Mouse (Mus musculus): Measurements from ENCODE around the gene Zbtb42. TPM values are rescaled to one million over a fixed set of nuclear protein-coding genes. Genes with fewer than 3 reads are reported as not detected.

The Zbtb42 gene
- polyA plus RNA-seq, 1 experiment from 2014 or later, result 2.3 TPM

- 89% methylated on average over 14 of the region's 14 CpGs for WGBS
- no peak overlapping the region for H3K9ac ChIP-seq (replicated peaks; ENCODE audit: low read length)
- no peaks in the 10 kb centered on the region for H3K4me1 ChIP-seq (ENCODE audit: control insufficient read depth, insufficient read depth, low read length)
- H3K36me3 ChIP-seq (replicated peaks; ENCODE audit: control insufficient read depth, insufficient read depth, low read depth, low read length), result peaks cover 2% of the 10 kb centered on the region
- ATAC-seq (replicated peaks; ENCODE audit: insufficient number of reproducible peaks, low FRiP score, low TSS enrichment, low read depth) (no peak), DNase-seq (ENCODE audit: low spot score) (no peak)
- H3K4me3 ChIP-seq (ENCODE audit: low read depth, low read length), result no peak overlapping the region
- H3K27ac ChIP-seq (replicated peaks; ENCODE audit: low read depth, low read length), result no peak overlapping the region
- no peak overlapping the region for H3K4me2 ChIP-seq (ENCODE audit: low read depth, low read length)
- H3K27me3 ChIP-seq (ENCODE audit: control insufficient read depth, insufficient read depth, low read length), result no peaks in the 10 kb centered on the region
- H3K9me3 ChIP-seq (replicated peaks; ENCODE audit: control insufficient read depth, low read length), result no peaks in the 10 kb centered on the region
These were observed 52.2 kb downstream of the Zbtb42 start for GRCm38 (mm10) chr12:112730808-112731207.

Small RNAs within 50 kb of the gene (microRNA-seq; reads per million reads assigned to microRNA genes)
- gene Mir6939 (ENCODE audit: borderline number of aligned reads), result 2.8 reads per million

Other genes with a start within 250 kb of the Zbtb42 start
- gene A530016L24Rik, start 189.4 kb upstream of the Zbtb42 start, polyA plus RNA-seq (2014; fragmentation: Nextera tagmentation; extraction: Ambion mirVana), result not detected in 2 replicates
- gene Tmem179, start 162.1 kb upstream of the Zbtb42 start, polyA plus RNA-seq (2014; fragmentation: Nextera tagmentation; extraction: Ambion mirVana), result 1.4 and 1.9 TPM in 2 replicates
- 1.6 and 1.9 TPM in 2 replicates for gene Inf2, start 90.0 kb upstream of the Zbtb42 start, polyA plus RNA-seq (2014; fragmentation: Nextera tagmentation; extraction: Ambion mirVana)
- gene Adssl1, start 58.8 kb upstream of the Zbtb42 start, polyA plus RNA-seq (2014; fragmentation: Nextera tagmentation; extraction: Ambion mirVana), result 4.0 and 4.2 TPM in 2 replicates
- gene Siva1, start 34.1 kb upstream of the Zbtb42 start, polyA plus RNA-seq (2014; fragmentation: Nextera tagmentation; extraction: Ambion mirVana), result 222 and 241 TPM in 2 replicates
- 68.3 and 99.2 TPM in 2 replicates for gene Akt1, start 3.9 kb upstream of the Zbtb42 start, polyA plus RNA-seq (2014; fragmentation: Nextera tagmentation; extraction: Ambion mirVana)
- 5.3 and 8.0 TPM in 2 replicates for gene Cep170b, start 41.6 kb downstream of the Zbtb42 start, polyA plus RNA-seq (2014; fragmentation: Nextera tagmentation; extraction: Ambion mirVana)
- 3.4 and 6.5 TPM in 2 replicates for gene Pld4, start 81.8 kb downstream of the Zbtb42 start, polyA plus RNA-seq (2014; fragmentation: Nextera tagmentation; extraction: Ambion mirVana)
- gene Ahnak2, start 123.8 kb downstream of the Zbtb42 start, polyA plus RNA-seq (2014; fragmentation: Nextera tagmentation; extraction: Ambion mirVana), result 0.13 and 0.18 TPM in 2 replicates
- gene Clba1, start 130.1 kb downstream of the Zbtb42 start, polyA plus RNA-seq (2014; fragmentation: Nextera tagmentation; extraction: Ambion mirVana), result 8.3 and 9.5 TPM in 2 replicates
- gene Cdca4, start 150.6 kb downstream of the Zbtb42 start, polyA plus RNA-seq (2014; fragmentation: Nextera tagmentation; extraction: Ambion mirVana), result 175 and 179 TPM in 2 replicates
- 0.15 TPM in 1 of 2 replicates, not detected in the other for gene Gpr132, start 189.4 kb downstream of the Zbtb42 start, polyA plus RNA-seq (2014; fragmentation: Nextera tagmentation; extraction: Ambion mirVana)